Mouse (Mus musculus) forebrain, embryonic 11.5 days (tissue): ENCODE measurements at regions not wholly inside any gene's neighbourhood (a gene's known extent, or its start where the extent isn't known, plus 50 kb on each side); places are given as distances from the start of the nearest gene placed in this dataset.
A peak's percentile ranks its signal among the peaks of the same experiment; 100 is the strongest.
"Not testable (repeated sequence)": the region's sequence is repeated elsewhere in the genome, so short reads cannot be mapped to it uniquely, and the experiment has no call there.

Experiments used
- ATAC-seq: fragments of 200-750 bp; cut with Nextera tagmentation; replicated peaks from 2 replicates; pipeline ENCODE4 v1.8.0; 2017; ENCODE audit warnings: moderate TSS enrichment; ENCODE audit not compliant: low FRiP score
- DNase-seq: peaks from one replicate; pipeline ENCODE4 v3.0.0-alpha.2; 2017; ENCODE audit warnings: low spot score
- H3K27ac ChIP-seq: fragments of 300-500 bp; sonication (generic); 2 replicates; pipeline ENCODE4 v1.5.1; 2014; ENCODE audit warnings: low read depth, low read length
- H3K27me3 ChIP-seq: fragments of 300-500 bp; sonication (generic); 2 replicates; pipeline ENCODE4 v1.6.1; 2014; ENCODE audit warnings: mild to moderate bottlenecking, low read length, mixed read lengths; ENCODE audit not compliant: control insufficient read depth, insufficient read depth
- H3K36me3 ChIP-seq: fragments of 300-500 bp; sonication (generic); 2 replicates; pipeline ENCODE4 v1.6.1; 2014; ENCODE audit warnings: mild to moderate bottlenecking, low read length, moderate library complexity, mixed read lengths; ENCODE audit not compliant: control insufficient read depth, insufficient read depth
- H3K4me1 ChIP-seq: fragments of 300-500 bp; sonication (generic); replicated peaks from 2 replicates; pipeline ENCODE4 v1.6.1; 2014; ENCODE audit warnings: low read length, mixed read lengths; ENCODE audit not compliant: control insufficient read depth, insufficient read depth
- H3K4me2 ChIP-seq: fragments of 300-500 bp; sonication (generic); 2 replicates; pipeline ENCODE4 v1.6.1; 2014; ENCODE audit warnings: low read depth, mild to moderate bottlenecking, low read length, moderate library complexity, mixed read lengths; ENCODE audit not compliant: severe bottlenecking
- H3K4me3 ChIP-seq: fragments of 300-500 bp; sonication (generic); 2 replicates; pipeline ENCODE4 v1.5.1; 2014; ENCODE audit warnings: low read depth, low read length
- H3K9ac ChIP-seq: fragments of 300-500 bp; sonication (generic); 2 replicates; pipeline ENCODE4 v1.6.1; 2014; ENCODE audit warnings: low read length
- H3K9me3 ChIP-seq: fragments of 300-500 bp; sonication (generic); 2 replicates; pipeline ENCODE4 v1.6.1; 2016; ENCODE audit warnings: low read length, mixed read lengths; ENCODE audit not compliant: control insufficient read depth
- WGBS: fragments of 180-500 bp; shearing (Covaris S2); extraction: QIAGEN DNeasy Blood & Tissue Kit; methylation state at CpG from one replicate; pipeline ENCODE4 v1.1.7; 2014; 5-methylcytosine and 5-hydroxymethylcytosine counted together

DNA sequence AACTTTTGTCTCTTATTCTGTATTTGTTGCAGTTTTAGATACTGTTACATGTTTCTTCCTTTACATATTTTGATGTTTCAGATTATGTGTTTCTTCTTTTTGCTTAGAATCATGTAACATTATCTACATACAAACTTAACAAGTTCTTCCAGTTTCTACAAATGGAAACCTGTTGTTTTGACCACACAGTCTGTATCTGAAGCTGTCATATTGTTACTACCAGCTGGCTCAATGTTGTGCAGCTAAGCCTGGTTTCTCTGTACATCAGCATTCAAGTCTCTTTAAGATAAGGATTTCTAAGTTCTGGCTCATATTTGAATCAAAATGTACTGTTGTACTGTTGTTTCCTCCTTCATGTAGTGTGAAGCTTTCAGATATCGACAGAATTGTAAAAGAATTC lies 65.4 kb upstream of the Vps41 start:
- no peak for ATAC-seq
- Histone ChIP-seq H3K36me3 (no peaks in the 10 kb centered on the region), H3K27ac (no peak overlapping the region), H3K4me2 (no peak overlapping the region), H3K9me3 (no peaks in the 10 kb centered on the region), H3K9ac (no peak overlapping the region), H3K4me3 (no peak overlapping the region), H3K27me3 (no peaks in the 10 kb centered on the region), H3K4me1 (no peaks in the 10 kb centered on the region)
- no peak for DNase-seq
- WGBS = 89% methylated on average over 1 of the region's 1 CpGs

DNA sequence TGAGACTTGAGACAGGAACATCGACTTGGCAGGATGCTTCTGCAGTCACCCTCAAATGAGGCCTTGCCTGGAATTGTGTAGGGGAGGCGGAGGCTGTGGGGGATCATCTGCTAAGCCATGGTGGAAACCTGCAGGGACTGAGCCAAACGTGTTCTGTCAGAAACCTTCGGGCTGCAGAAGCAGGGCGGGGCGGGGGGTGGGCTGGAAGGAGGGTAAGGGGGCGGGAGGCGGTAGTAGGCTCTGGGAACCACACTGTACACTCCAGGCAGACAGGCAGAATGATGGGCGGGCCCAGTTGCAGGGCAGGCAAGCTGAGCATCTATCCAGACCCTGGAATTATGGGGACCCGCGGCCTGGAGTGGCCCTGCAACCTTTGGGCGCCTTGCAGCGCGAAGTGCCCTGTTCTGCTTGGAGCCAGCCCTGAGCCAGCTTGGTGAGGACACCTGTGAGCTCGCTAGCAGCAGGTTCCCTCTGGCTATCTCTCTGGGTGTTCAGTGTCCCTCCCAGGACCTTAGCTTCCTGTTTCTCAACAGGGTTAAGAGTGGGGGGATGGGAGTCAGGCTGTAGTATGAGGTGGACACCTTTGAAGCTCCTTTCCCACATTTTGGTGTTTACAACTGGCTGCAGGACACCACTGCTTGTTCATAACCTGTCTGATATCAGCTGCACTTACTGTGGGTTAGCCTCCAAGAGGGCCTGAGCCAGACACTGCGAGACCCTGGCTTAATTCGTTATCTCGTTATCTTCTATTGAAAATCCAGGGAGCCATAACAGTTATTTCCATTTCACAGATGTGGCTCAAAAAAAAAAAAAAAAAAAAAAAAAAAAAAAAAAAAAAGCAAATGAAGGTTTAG lies 102.1 kb upstream of the Vps41 start:
- Histone ChIP-seq H3K9me3 (no peaks in the 10 kb centered on the region), H3K4me1 (0 out of 2 replicates have a peak, but pooled peaks cover 2% of the 10 kb centered on the region), H3K36me3 (no peaks in the 10 kb centered on the region), H3K27me3 (no peaks in the 10 kb centered on the region), H3K9ac (peak overlapping the region; percentile 17), H3K27ac (no peak overlapping the region), H3K4me3 (no peak overlapping the region), H3K4me2 (0 out of 2 replicates have a peak overlapping the region, but pooled peaks have one; percentile 18)
- peak; percentile 77 for ATAC-seq
- DNase-seq = peak; percentile 55
- WGBS = 19% methylated on average over 17 of the region's 18 CpGs

DNA sequence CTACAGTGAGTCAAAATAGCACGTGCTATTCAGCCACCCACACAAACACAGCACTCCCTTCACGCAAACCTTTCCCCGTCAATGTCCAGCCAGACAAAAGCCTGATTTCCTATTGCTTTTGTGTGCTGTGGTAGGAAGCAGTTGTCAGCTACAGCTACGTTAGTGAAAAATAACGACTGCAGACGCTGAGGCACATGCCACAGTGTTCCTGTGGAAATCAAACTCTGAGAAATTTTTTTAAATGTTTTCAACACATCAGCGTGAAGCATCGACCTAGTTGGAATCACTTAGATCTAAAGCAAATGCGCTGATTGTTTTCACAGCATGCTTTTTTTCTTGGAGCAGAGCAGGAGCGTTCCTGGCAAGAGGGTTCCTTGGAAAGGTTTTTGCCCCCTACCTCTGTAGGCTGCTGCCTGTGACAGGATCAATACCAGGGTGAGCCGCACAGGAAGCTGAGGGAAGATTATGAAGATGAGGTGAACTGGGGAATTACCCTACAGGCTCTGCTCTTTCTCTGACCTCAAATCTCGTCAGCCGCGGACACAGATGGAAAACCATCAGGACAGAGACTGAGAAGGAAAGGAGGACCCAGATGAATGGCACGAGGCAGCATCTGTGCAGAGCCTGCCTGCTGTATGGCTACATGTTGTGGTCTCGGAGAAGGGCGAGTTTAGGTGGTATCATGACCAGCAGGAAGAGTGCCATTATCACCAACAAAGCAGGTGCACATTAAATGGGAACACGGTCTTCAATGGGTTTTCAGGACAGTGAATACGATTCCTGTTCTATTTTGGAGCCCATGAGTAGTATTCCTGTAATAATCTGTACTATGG lies 136.2 kb upstream of the Vps41 start:
- DNase-seq = no peak
- no peaks in the 10 kb centered on the region for H3K27me3 ChIP-seq
- H3K27ac ChIP-seq = no peak overlapping the region
- no peaks in the 10 kb centered on the region for H3K9me3 ChIP-seq
- H3K9ac ChIP-seq = no peak overlapping the region
- no peak overlapping the region for H3K4me3 ChIP-seq
- no peak overlapping the region for H3K4me2 ChIP-seq
- no peaks in the 10 kb centered on the region for H3K4me1 ChIP-seq
- no peaks in the 10 kb centered on the region for H3K36me3 ChIP-seq
- WGBS = 44% methylated on average over 19 of the region's 19 CpGs
- ATAC-seq = no peak

DNA sequence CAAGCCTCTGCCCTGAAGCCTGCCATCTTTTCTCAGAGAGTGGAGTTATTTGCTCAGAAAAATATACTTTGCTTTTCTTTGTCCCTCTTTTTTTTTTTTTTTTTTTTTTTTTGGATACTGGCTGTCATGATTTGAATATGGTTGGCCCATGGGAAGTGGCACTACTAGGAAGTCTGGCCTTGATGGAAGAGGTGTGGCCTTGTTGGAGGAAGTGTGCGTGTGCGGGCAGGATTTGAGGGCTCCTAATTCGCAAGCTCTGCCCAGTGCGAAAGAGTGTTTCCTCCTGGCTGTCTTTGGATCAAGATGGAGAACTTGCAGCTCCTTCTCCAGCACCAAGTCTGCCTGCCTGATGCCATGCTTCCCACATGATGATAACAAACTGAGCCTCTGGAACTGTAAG lies 141.1 kb upstream of the Vps41 start:
- Histone ChIP-seq H3K4me2 (no peak overlapping the region), H3K27me3 (no peaks in the 10 kb centered on the region), H3K27ac (no peak overlapping the region), H3K4me1 (0 out of 2 replicates have a peak, but pooled peaks cover 2% of the 10 kb centered on the region), H3K4me3 (no peak overlapping the region), H3K9ac (no peak overlapping the region), H3K36me3 (no peaks in the 10 kb centered on the region), H3K9me3 (no peaks in the 10 kb centered on the region)
- DNase-seq (no peak), ATAC-seq (no peak)
- WGBS = 58% methylated on average over 4 of the region's 4 CpGs

DNA sequence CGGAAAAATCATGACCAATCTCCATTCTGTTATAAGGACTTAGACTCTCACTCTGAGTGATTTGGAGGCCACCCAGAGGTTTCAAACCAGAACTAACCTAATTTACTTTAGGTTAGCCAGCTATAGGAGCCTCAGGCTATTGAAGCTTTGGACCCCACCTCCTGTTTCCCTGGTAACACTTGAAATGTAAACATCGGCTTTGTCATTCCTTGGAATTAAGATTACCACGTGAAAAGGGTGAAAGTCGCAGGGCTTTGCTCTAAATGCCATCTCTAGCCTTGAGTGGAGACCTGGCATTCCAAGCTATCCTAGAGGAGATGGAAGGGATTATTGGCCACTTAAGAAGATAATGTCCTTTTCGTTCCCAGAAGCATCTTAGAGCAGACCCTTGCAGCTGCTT lies 141.5 kb upstream of the Vps41 start:
- no peak overlapping the region for H3K9ac ChIP-seq
- H3K4me3 ChIP-seq = no peak overlapping the region
- 0 out of 2 replicates have a peak, but pooled peaks cover 2% of the 10 kb centered on the region for H3K4me1 ChIP-seq
- 1% methylated on average over 5 of the region's 5 CpGs for WGBS
- no peak overlapping the region for H3K27ac ChIP-seq
- H3K9me3 ChIP-seq = no peaks in the 10 kb centered on the region
- H3K36me3 ChIP-seq = no peaks in the 10 kb centered on the region
- no peak overlapping the region for H3K4me2 ChIP-seq
- DNase-seq (peak; percentile 51), ATAC-seq (peak; percentile 86)
- H3K27me3 ChIP-seq = no peaks in the 10 kb centered on the region

DNA sequence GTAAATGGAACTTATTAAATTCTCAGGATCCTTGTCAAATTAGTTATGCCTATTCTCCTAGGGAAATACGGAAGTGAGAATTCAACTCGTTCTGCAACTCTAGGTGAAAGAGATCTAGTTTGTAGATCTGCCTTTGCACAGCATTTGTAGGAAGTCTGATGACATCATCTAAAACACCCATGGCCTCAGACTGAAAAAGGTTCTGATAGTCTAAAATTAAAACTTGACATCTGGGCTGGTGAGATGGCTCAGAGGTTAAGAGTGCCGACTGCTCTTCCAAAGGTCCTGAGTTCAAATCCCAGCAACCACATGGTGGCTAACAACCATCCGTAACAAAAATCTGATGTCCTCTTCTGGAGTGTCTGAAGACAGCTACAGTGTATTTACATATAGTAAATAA lies 144.5 kb upstream of the Pou6f2 start:
- 91% methylated on average over 4 of the region's 4 CpGs for WGBS
- not testable (repeated sequence) for H3K4me3 ChIP-seq, H3K27ac ChIP-seq, H3K9ac ChIP-seq, H3K9me3 ChIP-seq, H3K4me1 ChIP-seq, DNase-seq, H3K36me3 ChIP-seq, H3K4me2 ChIP-seq, H3K27me3 ChIP-seq, ATAC-seq

DNA sequence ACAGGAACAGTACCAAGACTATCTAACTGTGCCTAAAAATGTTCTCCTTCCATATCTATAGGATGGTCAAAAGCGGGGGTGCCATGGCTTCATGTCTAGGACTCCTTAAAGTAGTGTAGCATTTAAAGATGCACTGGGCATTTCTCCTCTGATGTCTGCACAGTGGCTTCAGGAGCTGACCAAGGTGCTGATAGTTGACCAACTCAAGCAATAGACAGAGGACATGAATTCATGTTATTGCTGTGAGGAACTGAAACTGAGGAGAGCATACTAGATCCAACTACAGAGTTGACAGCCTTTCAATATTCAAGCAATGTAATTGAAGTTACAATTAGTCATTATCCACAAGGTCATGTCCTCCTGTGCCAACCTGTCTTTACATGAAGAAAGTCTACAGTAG lies 133.0 kb upstream of the Pou6f2 start:
- H3K36me3 ChIP-seq = no peaks in the 10 kb centered on the region
- H3K27me3 ChIP-seq = no peaks in the 10 kb centered on the region
- ATAC-seq (no peak), DNase-seq (no peak)
- no peak overlapping the region for H3K9ac ChIP-seq
- WGBS = 65% methylated on average over 1 of the region's 1 CpGs
- H3K4me1 ChIP-seq = no peaks in the 10 kb centered on the region
- H3K4me3 ChIP-seq = no peak overlapping the region
- H3K4me2 ChIP-seq = no peak overlapping the region
- H3K9me3 ChIP-seq = no peaks in the 10 kb centered on the region
- H3K27ac ChIP-seq = no peak overlapping the region

DNA sequence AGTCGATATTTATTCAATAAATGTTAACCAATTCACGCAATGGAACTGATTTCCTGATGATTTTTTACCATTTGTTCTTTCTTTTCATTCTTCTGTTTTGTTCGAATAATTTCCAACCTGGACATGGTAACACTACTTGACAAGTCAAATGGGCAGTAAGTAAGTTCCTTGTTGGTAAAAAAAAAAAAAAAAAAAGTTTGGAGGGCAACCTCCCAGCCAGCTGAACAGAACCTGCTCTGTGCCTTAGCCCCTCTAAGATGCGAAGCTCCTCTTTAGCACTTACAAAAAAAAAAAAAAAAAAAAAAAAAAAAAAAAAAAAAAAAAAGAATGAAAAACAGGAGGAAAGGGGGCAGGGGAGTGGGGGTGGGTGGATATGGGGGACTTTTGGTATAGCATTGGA lies 100.7 kb upstream of the Pou6f2 start:
- Histone ChIP-seq H3K9me3 (no peaks in the 10 kb centered on the region; the same call in 1 of the 2 replicates), H3K4me2 (peak overlapping the region; percentile 22; the same call in 1 of the 2 replicates), H3K27me3 (no peaks in the 10 kb centered on the region), H3K27ac (no peak overlapping the region), H3K36me3 (no peaks in the 10 kb centered on the region), H3K4me3 (no peak overlapping the region), H3K9ac (no peak overlapping the region), H3K4me1 (peaks cover 4% of the 10 kb centered on the region; the same call in 1 of the 2 replicates)
- 27% methylated on average over 4 of the region's 4 CpGs for WGBS
- ATAC-seq (no peak), DNase-seq (no peak)
